Mouse (Mus musculus) layer of hippocampus, postnatal 25 days (tissue): ENCODE measurements around the gene Mpped2. TPM values are rescaled to one million over a fixed set of nuclear protein-coding genes. Genes with fewer than 3 reads are reported as not detected.
A peak's percentile ranks its signal among the peaks of the same experiment; 100 is the strongest.

ENCODE experiments used
- DNase-seq, 2 experiments: peaks; one replicate each; pipeline ENCODE4 v3.0.0; 2022; ENCODE audit warnings: mixed read lengths in 2 of 2, low spot score in 1 of 2; ENCODE audit errors: extremely low spot score in 1 of 2
- total RNA-seq, 2 experiments: library from RNA; stranded (reverse); gene quantifications; 2 replicates each; pipeline ENCODE4 v1.2.3; 2021

Mpped2 gene
- total RNA-seq, result 10 to 100 TPM; 37.1 to 38.1 TPM

DNA sequence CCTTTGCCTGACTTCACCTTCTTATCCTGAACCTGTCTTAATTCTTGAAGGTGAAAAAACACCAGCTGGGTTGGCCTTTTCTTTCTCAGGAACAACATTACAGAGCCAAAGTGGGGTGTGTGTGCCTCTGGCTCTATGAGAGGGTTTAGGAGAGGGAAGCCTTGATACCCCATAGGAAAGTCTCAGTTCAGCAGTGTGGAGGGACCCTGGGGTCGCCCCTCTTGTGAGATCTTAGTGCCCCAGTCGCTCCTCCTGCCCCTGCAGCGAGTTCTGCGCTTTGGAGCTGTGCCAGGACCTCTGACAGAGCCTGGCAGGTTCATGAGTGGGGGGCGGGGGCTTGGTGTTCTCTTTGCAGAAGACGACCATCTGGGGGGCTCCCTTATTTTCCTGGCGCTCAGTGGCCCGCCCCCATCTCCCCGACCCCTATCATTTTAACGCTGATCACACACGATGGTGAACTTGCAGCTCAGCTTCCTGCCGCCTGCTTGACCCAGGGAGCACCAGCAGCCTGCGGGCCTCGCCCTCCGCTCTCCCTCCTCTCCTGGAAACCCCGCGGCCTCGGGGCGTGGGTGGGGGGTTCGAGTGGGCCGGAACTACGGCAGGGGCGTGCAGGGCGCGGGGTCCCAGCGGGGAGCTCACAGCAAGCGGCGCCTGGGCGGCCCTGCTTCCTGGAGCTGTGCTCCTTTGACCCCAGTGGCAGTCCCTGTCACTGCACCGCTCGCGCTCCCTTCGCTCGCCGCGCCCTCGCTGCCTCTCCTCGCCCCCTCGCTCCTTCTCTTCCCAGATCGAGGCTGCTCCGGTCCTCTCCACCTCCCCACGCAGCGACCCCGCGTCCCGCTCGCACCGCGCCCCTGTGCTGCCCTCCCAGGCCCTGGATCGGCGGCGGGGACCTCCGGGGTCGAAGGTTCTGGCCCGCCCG lies at the start of gene Mpped2:
Gene Mpped2, plus strand, starts transcription at position 487 of the 919 bp plus-strand sequence.
- peak; percentile 44 to 53 for DNase-seq

DNA sequence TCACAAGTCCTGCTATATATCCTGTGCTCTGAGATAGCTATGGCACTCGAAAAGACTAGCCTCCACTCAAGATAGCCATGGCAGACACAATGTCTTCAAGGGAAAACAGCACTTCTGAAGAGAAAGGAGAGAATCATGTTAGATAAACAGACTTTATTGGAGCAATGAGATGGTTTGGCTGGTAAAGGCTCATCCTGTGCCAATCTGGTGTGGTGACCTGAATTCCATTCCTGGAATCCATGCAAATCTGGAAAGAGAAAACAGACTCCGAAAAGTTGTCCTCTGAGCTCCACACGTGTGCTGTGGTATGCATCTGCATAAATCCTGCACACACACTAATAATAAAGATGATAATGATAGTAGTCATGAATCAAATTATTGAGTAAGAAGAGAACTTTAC lies 48.3 kb upstream of the Mpped2 start:
- no peak for DNase-seq

DNA sequence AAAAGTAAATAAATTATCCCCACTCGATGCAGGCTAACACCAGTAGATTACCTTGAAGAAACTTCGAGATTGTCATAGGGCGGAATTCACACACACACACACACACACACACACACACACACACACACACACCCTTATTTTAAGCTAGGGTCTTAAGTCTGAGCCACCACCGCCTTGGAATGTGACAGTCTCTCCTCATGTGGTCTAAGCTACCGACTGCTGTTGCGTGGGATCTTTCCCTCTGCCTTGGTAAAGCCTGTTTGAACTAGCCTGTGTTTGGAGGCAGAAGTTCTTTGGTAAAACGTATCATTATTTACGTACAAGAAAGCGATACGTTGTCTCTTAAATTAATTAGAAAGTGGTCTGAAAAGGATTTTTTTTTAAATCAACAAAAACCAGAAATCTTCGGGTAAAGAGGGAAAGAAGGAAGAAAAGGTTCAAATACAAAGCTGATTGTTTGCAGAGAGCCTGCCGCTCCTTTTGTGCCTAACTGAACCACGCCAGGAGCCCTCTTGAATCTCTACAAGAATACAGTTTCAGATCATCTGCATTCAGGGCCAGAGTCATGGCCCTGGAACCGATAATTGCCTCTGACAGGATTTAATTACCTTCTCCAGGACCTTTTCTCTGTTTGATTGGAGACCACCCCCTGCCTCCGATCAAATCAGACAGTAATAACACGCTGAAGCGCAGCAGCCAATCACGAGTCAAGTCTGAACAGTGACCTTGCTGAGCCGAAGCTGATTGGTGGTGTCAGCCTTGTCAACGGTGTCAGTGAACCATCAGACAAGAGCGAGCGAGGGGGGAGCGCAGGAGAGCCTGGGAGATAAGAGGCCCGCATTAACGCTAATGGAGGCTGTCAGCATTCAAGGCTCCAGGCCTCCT lies 43.1 kb upstream of the Mpped2 start:
- peak; percentile 59 to 62 for DNase-seq

DNA sequence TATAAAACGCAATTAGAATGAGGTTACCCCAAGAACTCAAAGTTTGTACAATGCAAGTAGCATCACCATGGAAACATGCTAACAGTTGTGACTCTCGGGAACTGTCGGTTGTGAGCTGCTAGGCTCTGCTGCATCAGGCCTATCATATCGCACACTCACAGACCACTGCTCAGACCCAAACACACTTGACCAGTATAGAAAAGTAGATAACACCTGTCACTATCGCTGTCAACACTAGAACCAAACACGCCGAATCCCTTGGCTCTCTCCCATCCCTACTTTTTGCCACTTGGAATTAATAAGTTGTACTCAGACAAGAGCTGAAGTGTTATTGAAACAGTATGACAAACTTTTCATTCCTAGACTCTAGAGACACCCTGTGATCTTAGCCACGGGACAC lies 40.9 kb upstream of the Mpped2 start:
- no peak for DNase-seq

DNA sequence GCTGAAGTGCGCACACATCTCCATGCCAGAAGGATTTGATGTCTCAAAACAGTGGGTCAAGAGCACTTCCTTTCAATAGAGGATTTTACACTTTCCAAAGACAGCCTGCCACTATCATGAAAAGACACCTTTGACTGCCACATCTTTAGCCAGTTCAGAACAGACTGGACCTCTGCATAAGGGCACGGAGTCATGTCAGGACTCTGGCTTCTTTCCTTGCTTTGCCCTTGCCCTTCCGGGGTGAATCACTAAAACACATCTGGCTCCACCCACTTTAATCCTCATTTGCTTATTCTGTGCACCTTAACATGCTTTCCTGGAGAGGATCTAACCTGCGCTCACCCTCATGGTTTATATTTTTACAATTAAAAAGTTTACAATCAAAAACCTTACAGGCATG lies 40.3 kb upstream of the Mpped2 start:
- DNase-seq, result no peak

DNA sequence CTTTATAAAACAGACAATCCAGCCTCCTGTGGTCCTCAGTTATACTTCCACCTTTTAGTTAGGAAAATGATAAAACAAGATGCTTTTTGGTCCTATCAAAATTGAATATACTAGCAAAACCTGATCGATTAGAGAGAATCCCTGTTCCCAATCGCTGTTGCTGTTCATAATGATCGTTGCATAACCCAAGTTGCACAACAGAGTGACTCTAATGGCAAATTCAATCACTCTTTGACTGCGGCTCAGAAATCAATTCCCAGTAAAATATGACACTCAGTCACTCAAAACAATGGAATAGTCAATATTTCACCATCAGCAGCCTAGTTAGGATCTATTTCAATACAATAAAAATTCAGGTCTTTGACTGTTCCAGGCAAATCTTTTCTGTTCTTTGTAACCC lies 39.8 kb upstream of the Mpped2 start:
- DNase-seq, result no peak

DNA sequence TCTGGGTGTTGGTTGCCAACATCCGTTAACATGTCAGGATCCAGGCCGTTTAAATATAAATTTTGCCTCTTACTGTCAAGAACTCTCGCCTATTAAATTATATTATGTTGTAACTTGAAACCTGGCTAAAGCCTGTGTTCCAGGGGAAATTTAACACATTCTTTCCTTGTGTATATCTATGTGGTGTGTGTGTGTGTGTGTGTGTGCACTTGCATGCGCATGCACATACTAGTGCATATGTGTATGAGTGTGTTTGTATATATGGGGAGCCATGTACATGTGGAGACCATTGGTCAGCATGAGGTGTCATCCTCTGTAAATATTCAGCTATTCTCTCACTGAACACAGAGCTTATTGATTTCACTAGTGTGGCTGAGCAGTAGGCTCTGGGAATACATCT lies 37.8 kb upstream of the Mpped2 start:
- DNase-seq, result no peak

DNA sequence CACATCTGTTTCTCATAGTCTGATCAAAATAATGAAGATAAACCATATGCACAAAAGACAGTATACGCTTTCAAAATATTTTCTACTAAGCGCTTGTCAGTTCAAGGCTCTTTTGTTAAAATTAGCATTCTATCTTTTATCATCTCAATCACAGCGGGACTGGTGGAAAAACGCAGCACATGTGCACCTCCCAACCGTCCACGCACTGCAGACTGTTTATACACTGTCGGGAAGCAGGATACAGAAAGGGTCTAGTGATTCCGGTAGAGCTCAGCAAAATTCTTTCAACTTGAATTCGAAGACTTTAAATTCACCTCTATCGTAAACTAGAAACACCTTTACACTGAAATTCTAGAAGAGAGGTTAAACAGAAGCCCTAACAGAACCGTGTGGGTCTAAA lies 27.8 kb upstream of the Mpped2 start:
- DNase-seq, result no peak

DNA sequence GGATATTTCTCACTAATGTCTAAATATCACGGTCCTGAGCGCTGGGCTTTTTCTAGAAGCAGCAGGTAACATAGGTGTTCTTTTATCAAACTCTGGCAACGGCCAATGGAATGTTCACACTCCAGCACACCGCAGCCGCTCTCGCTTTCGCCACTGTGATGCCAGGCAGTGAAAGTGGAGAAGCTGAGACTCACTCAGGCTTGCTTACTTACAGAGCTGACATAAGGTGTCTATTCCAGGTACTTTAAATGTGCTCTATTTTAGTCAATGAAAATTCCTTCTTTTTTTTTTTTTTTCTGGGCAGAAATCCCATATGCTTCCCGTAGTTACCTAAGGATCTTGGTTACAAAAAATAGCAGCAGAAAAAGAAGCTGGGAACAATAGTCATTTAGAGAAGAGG lies 18.8 kb upstream of the Mpped2 start:
- no peak for DNase-seq

DNA sequence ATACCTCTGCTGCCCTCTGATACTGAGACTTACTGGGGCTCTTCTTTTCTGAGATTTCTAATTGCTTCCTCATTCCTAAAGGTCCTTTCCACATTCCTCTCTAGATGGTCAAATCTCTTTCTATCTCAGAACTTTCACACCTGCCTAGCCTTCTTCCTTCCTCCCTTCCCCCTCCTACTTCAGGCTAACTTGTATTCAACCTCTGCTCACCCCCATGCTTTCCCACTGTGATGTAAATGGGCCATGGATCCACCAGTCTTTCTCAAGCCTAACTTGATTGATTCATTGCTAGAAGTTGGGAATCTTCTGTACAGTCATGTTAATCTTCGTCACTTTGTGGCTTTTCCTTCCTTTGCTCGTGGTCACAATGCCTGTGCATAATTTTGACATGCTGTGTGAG lies 15.6 kb upstream of the Mpped2 start:
- no peak for DNase-seq

DNA sequence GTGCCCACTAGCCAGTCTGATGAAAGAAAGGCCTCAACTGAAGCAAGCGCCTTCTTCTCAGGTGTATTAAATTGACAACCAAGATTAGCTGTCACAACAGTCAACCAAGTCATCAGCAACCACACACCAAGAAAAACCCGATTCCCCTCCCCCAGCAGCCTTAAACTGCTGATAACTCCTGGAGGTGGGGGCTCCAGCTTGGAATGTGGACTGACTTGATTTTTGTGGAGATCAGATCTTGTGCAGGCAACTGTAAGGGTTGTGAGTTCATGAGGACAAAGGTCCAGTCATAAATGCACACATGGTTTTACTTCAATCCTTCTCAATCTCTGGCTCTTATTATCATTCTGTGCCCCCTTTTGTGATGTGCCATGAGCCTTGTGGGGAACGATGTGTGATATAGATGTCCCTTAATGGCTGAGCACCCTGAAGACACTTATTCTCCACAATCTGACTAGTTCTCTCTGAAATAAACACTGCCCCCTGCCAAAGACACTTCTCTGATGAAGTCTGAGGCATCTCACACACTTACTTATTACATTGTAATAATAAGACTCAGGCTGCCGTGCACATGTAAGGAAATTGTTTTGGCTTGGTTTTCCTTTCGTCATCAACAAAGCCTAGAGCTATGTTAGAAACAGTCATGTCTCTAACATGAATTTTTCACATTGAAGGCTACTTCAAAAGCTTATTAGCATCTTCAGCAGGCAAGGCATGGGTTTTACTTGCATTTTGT lies 13.2 kb upstream of the Mpped2 start:
- DNase-seq, result no peak

DNA sequence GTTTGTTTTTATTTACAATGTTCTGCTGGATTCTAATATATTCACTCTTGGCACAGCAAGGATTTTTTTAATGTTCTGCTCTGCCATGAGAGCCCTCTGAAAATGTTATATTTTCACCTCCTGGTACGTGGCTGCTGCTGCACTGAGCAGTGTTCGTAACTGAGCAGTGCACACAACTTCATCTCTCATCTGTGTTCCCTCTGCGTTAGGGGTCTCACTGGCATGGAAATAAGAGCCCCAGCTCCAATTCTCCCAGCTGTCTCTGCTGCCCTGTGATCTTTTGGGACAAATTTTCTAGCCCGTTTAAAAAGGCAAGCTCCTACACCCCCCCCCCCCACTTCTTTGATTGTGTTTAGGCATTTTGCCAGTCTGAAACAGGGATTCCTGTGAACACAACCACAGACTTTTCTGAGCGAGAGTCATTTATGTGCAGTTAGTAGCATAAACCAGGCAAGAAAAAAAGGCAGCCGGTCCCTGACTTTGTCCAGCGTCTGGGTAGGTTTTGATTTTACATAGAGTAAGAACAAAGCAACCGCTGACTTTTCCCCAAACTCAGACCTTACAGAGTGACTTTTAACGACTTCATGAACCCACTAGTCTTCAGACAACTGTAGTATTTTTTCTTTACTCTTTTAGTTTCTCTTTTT lies 9.8 kb upstream of the Mpped2 start:
- DNase-seq, result no peak

DNA sequence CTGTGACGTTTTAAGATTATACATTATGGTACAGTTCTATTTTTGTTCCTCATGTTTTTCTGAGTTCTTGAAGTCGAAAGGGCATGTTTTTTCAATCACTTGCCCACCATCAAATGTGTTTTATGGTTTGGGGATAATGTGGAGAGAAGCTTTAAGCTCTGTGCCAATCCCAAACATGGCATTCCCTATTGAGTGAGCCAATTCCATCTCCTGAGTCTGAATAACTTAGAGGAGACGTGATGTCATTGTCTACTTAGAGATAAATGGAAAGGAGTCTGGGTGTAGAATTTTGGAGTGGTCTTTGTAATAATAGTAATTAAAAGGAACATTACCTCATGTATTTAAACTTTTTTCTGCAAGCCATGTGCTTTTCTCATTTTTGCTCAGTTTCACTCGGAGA lies 9.2 kb upstream of the Mpped2 start:
- no peak for DNase-seq

DNA sequence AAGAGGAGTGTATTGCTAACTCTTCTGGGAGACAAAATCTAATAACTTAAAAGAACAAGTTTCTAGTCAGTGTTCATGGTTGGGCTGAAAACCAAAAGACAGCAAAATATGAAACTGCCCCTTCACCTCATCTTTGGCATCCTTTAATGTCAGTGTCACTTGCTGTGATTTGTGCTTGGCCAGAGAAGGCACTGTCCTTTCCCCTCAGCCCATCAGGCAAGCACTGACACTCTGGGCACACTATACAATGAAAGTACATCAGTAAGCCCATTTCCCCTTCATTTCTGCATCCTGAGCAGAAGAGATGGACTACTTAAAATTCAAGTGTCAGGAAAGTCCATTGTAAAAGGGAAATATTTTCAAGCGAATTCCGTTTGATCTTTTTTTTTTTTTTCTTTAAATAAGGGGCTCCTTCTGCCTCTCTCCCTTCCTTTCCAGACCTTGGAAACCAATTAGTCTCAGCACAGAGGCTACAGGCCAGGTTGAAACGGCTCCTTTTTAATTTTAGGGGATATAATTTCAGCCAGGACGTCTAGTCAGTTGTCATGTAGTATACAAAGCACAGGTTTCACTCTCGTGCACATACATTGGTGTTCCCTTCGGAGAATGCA lies 1.2 kb upstream of the Mpped2 start:
- no peak for DNase-seq

DNA sequence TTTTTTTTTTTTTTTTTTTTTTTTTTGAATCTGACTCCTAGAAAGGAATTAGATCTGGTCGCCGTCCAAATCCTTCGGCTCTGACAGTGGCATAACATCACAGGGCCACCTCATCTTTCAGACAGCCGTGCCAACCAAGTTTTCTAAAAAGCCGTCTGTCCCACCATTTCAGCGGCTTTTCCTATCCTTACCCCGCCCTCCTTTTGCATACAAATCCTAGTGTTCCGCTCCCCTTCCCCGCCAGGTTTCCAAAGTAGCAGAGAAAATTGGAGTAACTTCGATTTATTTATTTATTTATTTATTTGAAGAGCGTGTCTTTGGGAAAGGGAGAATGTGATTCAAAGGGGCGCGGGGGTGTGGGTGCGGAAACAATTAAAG lies 675 bp upstream of the Mpped2 start:
- DNase-seq, result no peak

DNA sequence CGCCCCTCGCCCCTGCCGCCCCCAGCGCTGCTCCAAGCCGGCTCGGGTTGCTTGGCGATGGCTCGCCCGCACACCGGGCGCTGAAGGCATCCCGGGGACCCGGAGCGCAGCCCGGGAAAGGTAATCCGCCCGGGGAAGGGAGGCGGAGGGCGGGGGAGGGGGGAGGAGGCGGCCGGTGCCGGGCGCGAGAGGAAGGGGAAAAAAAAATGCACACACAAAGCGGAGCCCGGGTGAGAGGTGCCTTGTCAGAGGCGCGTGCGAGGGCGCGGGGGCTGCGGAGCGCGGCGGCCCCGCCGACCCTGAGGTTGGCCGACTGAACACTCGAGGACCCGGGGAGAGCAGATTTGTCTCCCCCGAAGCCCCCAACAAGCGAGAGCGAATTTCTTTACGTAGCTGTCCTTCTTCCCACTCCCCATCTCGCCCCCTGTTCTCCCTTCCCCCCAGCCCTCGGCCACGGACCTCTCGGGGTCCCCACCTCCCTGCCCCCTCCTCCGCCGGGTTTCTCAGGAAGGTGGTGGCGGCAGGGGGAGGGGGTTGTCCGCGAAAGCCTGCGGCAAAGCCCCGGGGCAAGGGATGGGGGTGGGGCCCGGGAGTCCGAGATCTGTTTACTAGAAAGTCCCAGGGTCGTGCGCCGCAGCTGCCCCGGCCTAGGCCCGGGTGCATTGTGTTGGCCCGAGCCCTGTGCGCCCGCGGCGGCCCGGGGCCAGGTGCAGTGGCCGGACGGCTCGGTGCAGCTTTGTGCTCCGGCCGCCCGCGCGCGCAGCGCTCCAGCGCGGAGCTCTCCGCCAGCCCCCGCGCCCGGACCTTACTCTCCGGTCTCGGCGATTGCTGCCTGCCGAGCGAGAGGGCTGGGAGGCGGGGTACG lies 865 bp downstream of the Mpped2 start:
- peak; percentile 37 to 57 for DNase-seq

DNA sequence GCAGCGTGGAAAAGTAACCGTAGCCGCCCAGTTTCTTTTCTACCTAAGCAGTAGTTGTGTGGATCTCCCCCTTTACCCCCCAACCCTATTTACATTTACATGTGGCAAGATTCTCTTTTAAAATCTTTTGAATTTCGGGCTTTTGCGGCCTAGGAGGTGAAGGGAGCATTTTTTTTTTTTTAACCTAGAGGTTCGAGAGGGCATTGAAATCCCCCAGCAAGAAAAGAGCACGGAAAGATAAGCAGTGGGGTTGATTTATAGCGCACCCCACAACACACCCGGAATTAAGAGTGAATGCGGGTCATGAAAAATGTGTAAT lies 1.5 kb downstream of the Mpped2 start:
- no peak for DNase-seq

DNA sequence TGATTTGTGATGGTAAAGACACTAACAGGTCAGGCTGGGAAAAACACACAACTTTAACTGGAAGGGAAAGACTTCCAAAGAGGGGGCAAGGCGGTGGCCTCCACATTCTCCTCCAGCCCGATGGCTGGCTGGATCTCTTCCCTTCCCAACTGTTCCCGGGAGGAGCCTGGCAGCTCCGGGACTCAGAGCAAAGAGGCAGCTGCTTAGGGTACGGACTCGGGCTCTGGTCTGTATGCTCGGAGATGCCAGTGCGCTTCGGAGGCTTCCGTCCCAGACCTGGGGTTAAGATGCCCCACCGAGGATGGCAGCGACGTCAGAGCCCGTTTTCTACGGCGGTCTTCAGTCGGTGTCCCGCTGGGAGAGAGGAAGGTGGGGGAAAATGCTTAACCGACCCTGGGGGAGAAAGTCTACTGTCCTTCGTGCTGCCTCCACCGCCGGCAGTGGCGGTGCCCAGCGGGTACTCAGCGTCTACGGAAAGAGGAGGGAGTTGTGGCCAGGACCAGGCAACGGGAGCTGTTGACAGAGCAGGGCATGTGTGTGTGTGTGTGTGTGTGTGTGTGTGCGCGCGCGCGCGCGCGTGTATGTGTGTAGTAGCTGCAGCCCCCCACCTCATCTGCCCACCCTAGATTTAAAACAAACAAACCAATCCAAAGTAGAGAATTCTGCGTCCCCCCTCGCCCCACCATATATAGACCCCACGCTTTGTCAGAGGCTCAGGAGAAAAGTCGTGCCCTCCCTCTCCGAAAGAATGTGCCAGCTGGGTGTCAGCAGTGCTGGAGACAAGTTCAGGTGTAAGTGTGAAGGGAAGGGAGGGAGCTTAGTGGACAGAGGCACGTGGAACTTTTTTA lies 2.0 kb downstream of the Mpped2 start:
- peak; percentile 45 to 53 for DNase-seq
